Mouse (Mus musculus): ENCODE data around the gene Scgb1b20.
"Not testable (repeated sequence)": the region's sequence is repeated elsewhere in the genome, so short reads cannot be mapped to it uniquely, and the experiment has no call there.

Gene Scgb1b20

GRCm38 (mm10) chr7:33372934-33373333 lies at the start of gene Scgb1b20:
TSS of gene Scgb1b20 (plus strand) at chr7:33373234.
- DNase-seq: not testable (repeated sequence)

GRCm38 (mm10) chr7:33366222-33366621 lies 6.8 kb upstream of the Scgb1b20 start, which contains the start of gene Scgb2b20:
TSS of gene Scgb2b20 (minus strand) at chr7:33366322.
- DNase-seq: not testable (repeated sequence)

DNA sequence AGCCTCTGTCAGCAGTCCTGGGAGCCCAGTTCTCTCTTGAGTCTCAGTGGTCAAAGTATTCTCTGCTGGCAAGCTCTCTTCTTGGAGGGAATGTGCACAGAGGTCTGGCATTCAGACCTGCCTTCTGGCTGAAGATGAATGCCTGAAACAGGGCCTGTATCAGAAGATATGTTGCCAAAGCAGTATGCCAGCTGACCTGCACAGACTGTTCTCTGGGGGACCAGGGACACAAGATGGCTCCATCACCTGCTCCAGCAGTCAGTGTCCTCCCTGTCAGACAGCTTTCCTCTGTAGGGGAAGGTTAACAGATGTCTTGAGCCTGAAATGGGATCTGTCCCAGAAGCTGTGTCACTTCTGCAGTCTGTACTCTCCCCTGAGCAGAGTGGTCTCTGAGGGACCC lies 26.7 kb downstream of the Scgb1b20 start:
- DNase-seq: not testable (repeated sequence)

- no peak for DNase-seq
Observed at GRCm38 (mm10) chr7:33401650-33402049, 28.6 kb downstream of the Scgb1b20 start.

DNA sequence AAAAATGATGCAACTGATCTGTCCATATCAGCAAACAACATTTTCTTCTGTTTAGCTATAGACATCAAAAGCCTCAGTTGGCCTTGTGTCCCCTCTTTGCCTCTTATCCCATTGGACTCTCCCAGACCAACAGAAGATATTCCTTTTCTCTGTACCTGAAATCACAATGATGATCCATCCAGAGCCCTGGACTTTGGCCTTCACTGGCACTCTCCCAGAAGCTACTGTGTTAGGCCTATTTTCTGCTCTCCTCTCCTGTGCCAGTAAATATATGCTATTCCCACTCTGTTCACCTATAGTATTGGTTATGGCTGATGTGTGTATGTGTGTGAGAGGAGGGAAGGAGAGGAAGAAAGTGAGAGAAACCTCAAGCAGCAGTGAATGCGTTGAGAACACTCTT lies 36.6 kb downstream of the Scgb1b20 start:
- DNase-seq: not testable (repeated sequence)

Measured in kidney, postnatal 25 days (tissue).